Mouse (Mus musculus): Measurements from ENCODE around the gene Txnrd2.

The Txnrd2 gene

GRCm38 (mm10) chr16:18528656-18529055 lies 102.5 kb downstream of the Txnrd2 start:
- Histone ChIP-seq H3K36me3 (ENCODE audit: insufficient read depth, low read length) (no peaks in the 10 kb centered on the region; the same call in 1 of the 2 replicates), H3K4me1 (replicated peaks; ENCODE audit: low read depth, low read length) (no peaks in the 10 kb centered on the region), H3K9me3 (ENCODE audit: low read length) (0 out of 2 replicates have a peak, but pooled peaks cover 5% of the 10 kb centered on the region), H3K4me3 (replicated peaks; ENCODE audit: low read length) (no peak overlapping the region), H3K27me3 (ENCODE audit: insufficient read depth, low read length) (no peaks in the 10 kb centered on the region)
- no peak for TF ChIP-seq CTCF (conservative IDR thresholded peaks at IDR 0.05; ENCODE audit: low read length)
- TF ChIP-seq POU5F1 (IDR thresholded peaks at IDR 0.05; ENCODE audit: borderline replicate concordance, low read length), result no peak
- TF ChIP-seq NANOG (IDR thresholded peaks at IDR 0.05; ENCODE audit: borderline replicate concordance, low read length), result no peak
